Mouse (Mus musculus): ENCODE measurements at regions not wholly inside any gene's neighbourhood (a gene's known extent, or its start where the extent isn't known, plus 50 kb on each side); places are given as distances from the start of the nearest gene placed in this dataset.

GRCm38 (mm10) chr12:29161546-29161945, 366.6 kb upstream of the Myt1l start:
- no peak overlapping the region for H3K4me2 ChIP-seq (ENCODE audit: low read depth, low read length)
- H3K4me1 ChIP-seq (ENCODE audit: control insufficient read depth, insufficient read depth, low read length): no peaks in the 10 kb centered on the region
- H3K27me3 ChIP-seq (ENCODE audit: control insufficient read depth, insufficient read depth, low read length): no peaks in the 10 kb centered on the region
- no peak overlapping the region for H3K9ac ChIP-seq (replicated peaks; ENCODE audit: low read length)
- H3K27ac ChIP-seq (replicated peaks; ENCODE audit: low read depth, low read length): no peak overlapping the region
- no peak overlapping the region for H3K4me3 ChIP-seq (ENCODE audit: low read depth, low read length)
- ATAC-seq (replicated peaks; ENCODE audit: insufficient number of reproducible peaks, low FRiP score, low TSS enrichment, low read depth) (no peak; the same call in 1 of the 2 replicates), DNase-seq (ENCODE audit: low spot score) (no peak)
- no peaks in the 10 kb centered on the region for H3K36me3 ChIP-seq (replicated peaks; ENCODE audit: control insufficient read depth, insufficient read depth, low read depth, low read length)
- 12% methylated on average over 2 of the region's 2 CpGs for WGBS
- H3K9me3 ChIP-seq (replicated peaks; ENCODE audit: control insufficient read depth, low read length): no peaks in the 10 kb centered on the region

GRCm38 (mm10) chr12:29164701-29165100, 363.5 kb upstream of the Myt1l start:
- Histone ChIP-seq H3K4me3 (ENCODE audit: low read depth, low read length) (no peak overlapping the region), H3K4me1 (ENCODE audit: control insufficient read depth, insufficient read depth, low read length) (no peaks in the 10 kb centered on the region), H3K9me3 (replicated peaks; ENCODE audit: control insufficient read depth, low read length) (no peaks in the 10 kb centered on the region), H3K36me3 (replicated peaks; ENCODE audit: control insufficient read depth, insufficient read depth, low read depth, low read length) (no peaks in the 10 kb centered on the region), H3K27ac (replicated peaks; ENCODE audit: low read depth, low read length) (no peak overlapping the region), H3K9ac (replicated peaks; ENCODE audit: low read length) (no peak overlapping the region), H3K27me3 (ENCODE audit: control insufficient read depth, insufficient read depth, low read length) (no peaks in the 10 kb centered on the region), H3K4me2 (ENCODE audit: low read depth, low read length) (no peak overlapping the region)
- WGBS: 84% methylated on average over 2 of the region's 2 CpGs
- ATAC-seq (replicated peaks; ENCODE audit: insufficient number of reproducible peaks, low FRiP score, low TSS enrichment, low read depth) (no peak), DNase-seq (ENCODE audit: low spot score) (no peak)

- Histone ChIP-seq H3K9ac (replicated peaks; ENCODE audit: low read length) (no peak overlapping the region), H3K4me2 (ENCODE audit: low read depth, low read length) (no peak overlapping the region), H3K4me1 (ENCODE audit: control insufficient read depth, insufficient read depth, low read length) (no peaks in the 10 kb centered on the region), H3K27ac (replicated peaks; ENCODE audit: low read depth, low read length) (no peak overlapping the region), H3K4me3 (ENCODE audit: low read depth, low read length) (no peak overlapping the region), H3K36me3 (replicated peaks; ENCODE audit: control insufficient read depth, insufficient read depth, low read depth, low read length) (no peaks in the 10 kb centered on the region), H3K9me3 (replicated peaks; ENCODE audit: control insufficient read depth, low read length) (no peaks in the 10 kb centered on the region), H3K27me3 (ENCODE audit: control insufficient read depth, insufficient read depth, low read length) (no peaks in the 10 kb centered on the region)
- WGBS: 61% methylated on average over 2 of the region's 2 CpGs
- no peak for DNase-seq (ENCODE audit: low spot score)
- no peak for ATAC-seq (replicated peaks; ENCODE audit: insufficient number of reproducible peaks, low FRiP score, low TSS enrichment, low read depth)
Observed at GRCm38 (mm10) chr12:29166316-29166715, 361.9 kb upstream of the Myt1l start.

GRCm38 (mm10) chr12:29167922-29168321, 360.3 kb upstream of the Myt1l start:
- no peaks in the 10 kb centered on the region for H3K36me3 ChIP-seq (replicated peaks; ENCODE audit: control insufficient read depth, insufficient read depth, low read depth, low read length)
- no peak overlapping the region for H3K9ac ChIP-seq (replicated peaks; ENCODE audit: low read length)
- no peak overlapping the region for H3K4me2 ChIP-seq (ENCODE audit: low read depth, low read length)
- H3K27me3 ChIP-seq (ENCODE audit: control insufficient read depth, insufficient read depth, low read length): no peaks in the 10 kb centered on the region
- no peaks in the 10 kb centered on the region for H3K9me3 ChIP-seq (replicated peaks; ENCODE audit: control insufficient read depth, low read length)
- 80% methylated on average over 6 of the region's 6 CpGs for WGBS
- DNase-seq (ENCODE audit: low spot score) (no peak), ATAC-seq (replicated peaks; ENCODE audit: insufficient number of reproducible peaks, low FRiP score, low TSS enrichment, low read depth) (no peak)
- no peak overlapping the region for H3K4me3 ChIP-seq (ENCODE audit: low read depth, low read length)
- no peaks in the 10 kb centered on the region for H3K4me1 ChIP-seq (ENCODE audit: control insufficient read depth, insufficient read depth, low read length)
- H3K27ac ChIP-seq (replicated peaks; ENCODE audit: low read depth, low read length): no peak overlapping the region

GRCm38 (mm10) chr12:29175698-29176440, 352.3 kb upstream of the Myt1l start:
- 74% methylated on average over 10 of the region's 10 CpGs for WGBS
- Histone ChIP-seq H3K27ac (replicated peaks; ENCODE audit: low read depth, low read length) (no peak overlapping the region), H3K27me3 (ENCODE audit: control insufficient read depth, insufficient read depth, low read length) (no peaks in the 10 kb centered on the region), H3K9me3 (replicated peaks; ENCODE audit: control insufficient read depth, low read length) (no peaks in the 10 kb centered on the region), H3K36me3 (replicated peaks; ENCODE audit: control insufficient read depth, insufficient read depth, low read depth, low read length) (no peaks in the 10 kb centered on the region), H3K4me3 (ENCODE audit: low read depth, low read length) (no peak overlapping the region), H3K9ac (replicated peaks; ENCODE audit: low read length) (no peak overlapping the region), H3K4me1 (ENCODE audit: control insufficient read depth, insufficient read depth, low read length) (no peaks in the 10 kb centered on the region), H3K4me2 (ENCODE audit: low read depth, low read length) (no peak overlapping the region)
- DNase-seq (ENCODE audit: low spot score) (no peak), ATAC-seq (replicated peaks; ENCODE audit: insufficient number of reproducible peaks, low FRiP score, low TSS enrichment, low read depth) (no peak)

- H3K9ac ChIP-seq (replicated peaks; ENCODE audit: low read length): no peak overlapping the region
- DNase-seq (ENCODE audit: low spot score) (no peak), ATAC-seq (replicated peaks; ENCODE audit: insufficient number of reproducible peaks, low FRiP score, low TSS enrichment, low read depth) (no peak)
- no peaks in the 10 kb centered on the region for H3K36me3 ChIP-seq (replicated peaks; ENCODE audit: control insufficient read depth, insufficient read depth, low read depth, low read length)
- no peak overlapping the region for H3K27ac ChIP-seq (replicated peaks; ENCODE audit: low read depth, low read length)
- H3K9me3 ChIP-seq (replicated peaks; ENCODE audit: control insufficient read depth, low read length): no peaks in the 10 kb centered on the region
- no peak overlapping the region for H3K4me3 ChIP-seq (ENCODE audit: low read depth, low read length)
- 92% methylated on average over 12 of the region's 12 CpGs for WGBS
- H3K4me2 ChIP-seq (ENCODE audit: low read depth, low read length): no peak overlapping the region
- H3K27me3 ChIP-seq (ENCODE audit: control insufficient read depth, insufficient read depth, low read length): no peaks in the 10 kb centered on the region
- H3K4me1 ChIP-seq (ENCODE audit: control insufficient read depth, insufficient read depth, low read length): no peaks in the 10 kb centered on the region
Observed at GRCm38 (mm10) chr12:29177145-29177544, 351.0 kb upstream of the Myt1l start.

- 79% methylated on average over 14 of the region's 14 CpGs for WGBS
- H3K27ac ChIP-seq (replicated peaks; ENCODE audit: low read depth, low read length): no peak overlapping the region
Observed at GRCm38 (mm10) chr12:29178168-29178895, 349.9 kb upstream of the Myt1l start.

GRCm38 (mm10) chr12:29179405-29179804, 348.8 kb upstream of the Myt1l start:
- H3K27me3 ChIP-seq (ENCODE audit: control insufficient read depth, insufficient read depth, low read length): no peaks in the 10 kb centered on the region
- 57% methylated on average over 2 of the region's 2 CpGs for WGBS

More at GRCm38 (mm10) chr12:29178168-29178895, 349.9 kb upstream of the Myt1l start:
- no peak overlapping the region for H3K4me2 ChIP-seq (ENCODE audit: low read depth, low read length)
- no peak; the same call in 1 of the 2 replicates for ATAC-seq (replicated peaks; ENCODE audit: insufficient number of reproducible peaks, low FRiP score, low TSS enrichment, low read depth)
- H3K36me3 ChIP-seq (replicated peaks; ENCODE audit: control insufficient read depth, insufficient read depth, low read depth, low read length): no peaks in the 10 kb centered on the region
- DNase-seq (ENCODE audit: low spot score): no peak
- no peak overlapping the region for H3K4me3 ChIP-seq (ENCODE audit: low read depth, low read length)
- H3K4me1 ChIP-seq (ENCODE audit: control insufficient read depth, insufficient read depth, low read length): no peaks in the 10 kb centered on the region
- no peaks in the 10 kb centered on the region for H3K9me3 ChIP-seq (replicated peaks; ENCODE audit: control insufficient read depth, low read length)
- H3K9ac ChIP-seq (replicated peaks; ENCODE audit: low read length): no peak overlapping the region
- no peaks in the 10 kb centered on the region for H3K27me3 ChIP-seq (ENCODE audit: control insufficient read depth, insufficient read depth, low read length)

More at GRCm38 (mm10) chr12:29179405-29179804, 348.8 kb upstream of the Myt1l start:
- no peaks in the 10 kb centered on the region for H3K9me3 ChIP-seq (replicated peaks; ENCODE audit: control insufficient read depth, low read length)
- no peak for ATAC-seq (replicated peaks; ENCODE audit: insufficient number of reproducible peaks, low FRiP score, low TSS enrichment, low read depth)
- H3K4me2 ChIP-seq (ENCODE audit: low read depth, low read length): no peak overlapping the region
- DNase-seq (ENCODE audit: low spot score): peak; percentile 15
- no peaks in the 10 kb centered on the region for H3K4me1 ChIP-seq (ENCODE audit: control insufficient read depth, insufficient read depth, low read length)
- no peaks in the 10 kb centered on the region for H3K36me3 ChIP-seq (replicated peaks; ENCODE audit: control insufficient read depth, insufficient read depth, low read depth, low read length)
- no peak overlapping the region for H3K27ac ChIP-seq (replicated peaks; ENCODE audit: low read depth, low read length)
- H3K4me3 ChIP-seq (ENCODE audit: low read depth, low read length): no peak overlapping the region
- no peak overlapping the region for H3K9ac ChIP-seq (replicated peaks; ENCODE audit: low read length)

Measured in embryonic facial prominence, embryonic 11.5 days (tissue).